In the genomic region with DNA sequence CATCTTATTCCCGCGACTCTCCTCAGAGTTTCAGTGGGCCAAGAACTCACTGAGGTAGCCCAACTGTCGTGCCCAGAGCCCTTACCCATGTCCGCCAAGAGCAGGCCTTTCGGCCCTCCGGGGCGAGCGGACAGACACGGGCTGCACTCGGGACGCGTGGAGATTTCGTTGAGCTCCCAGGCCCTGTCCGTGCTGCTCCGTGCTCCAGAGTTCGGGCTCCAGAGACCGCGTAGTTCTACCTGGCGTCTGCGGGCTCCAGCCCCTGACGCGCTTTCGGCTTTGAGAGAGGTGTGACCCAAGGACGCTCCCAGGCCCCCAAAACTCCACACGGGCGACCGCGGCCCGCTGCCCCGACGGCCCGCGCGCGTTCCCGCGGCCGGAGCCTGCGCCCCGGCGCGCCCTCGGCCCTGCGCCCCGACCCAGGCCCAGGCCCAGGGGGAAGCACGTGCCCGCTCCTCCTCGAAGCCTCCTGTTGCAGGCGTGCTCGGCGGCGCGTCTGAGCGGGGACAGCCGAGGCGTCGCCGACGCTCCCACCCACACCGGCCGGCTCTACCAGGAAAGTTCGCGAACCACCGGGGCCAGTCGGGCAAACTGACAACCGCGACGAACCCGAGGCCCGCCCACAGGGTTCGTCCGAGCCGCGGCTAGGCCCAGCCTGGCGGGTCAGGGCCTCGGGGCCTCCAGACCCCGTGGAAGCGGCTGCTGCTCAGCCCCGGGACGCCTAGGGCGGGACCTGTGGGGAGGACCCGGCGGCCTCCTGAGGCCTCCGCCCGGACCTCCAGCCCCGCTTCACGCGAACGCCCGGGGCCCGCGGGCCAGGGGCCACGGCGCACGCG, we compare ENCODE assay signal across 8 mouse cellular contexts. TPM values are rescaled to one million over a fixed set of nuclear protein-coding genes. Genes with fewer than 3 reads are reported as not detected.
A peak's percentile ranks its signal among the peaks of the same experiment; 100 is the strongest.
DNase-seq lines count a peak whose midpoint lies in the region; ATAC-seq and TF ChIP-seq lines count a peak whose summit lies in the region.

No protein-coding gene starts in this region.

- peaks cover 82% of the 10 kb centered on the region for H3K27me3 ChIP-seq in lung, postnatal 0 days (replicated peaks; ENCODE audit: insufficient read depth, low read length)
- H3K27me3 ChIP-seq in liver, embryonic 12.5 days (replicated peaks), result peaks cover 88% of the 10 kb centered on the region
- peaks cover 14% of the 10 kb centered on the region for H3K27me3 ChIP-seq in stomach, postnatal 0 days (ENCODE audit: control insufficient read depth, insufficient read depth, low read length)

- H3K27ac ChIP-seq in lung, postnatal 0 days (ENCODE audit: low read length), result no peak overlapping the region
- no peak overlapping the region for H3K27ac ChIP-seq in liver, embryonic 12.5 days
- no peak overlapping the region for H3K27ac ChIP-seq in stomach, postnatal 0 days (replicated peaks)

- H3K9me3 ChIP-seq in lung, postnatal 0 days (ENCODE audit: low read length), result no peaks in the 10 kb centered on the region; the same call in 1 of the 2 replicates
- H3K9me3 ChIP-seq in liver, embryonic 12.5 days (replicated peaks), result no peaks in the 10 kb centered on the region
- H3K9me3 ChIP-seq in stomach, postnatal 0 days (ENCODE audit: control insufficient read depth, low read length), result no peaks in the 10 kb centered on the region

- H3K9ac ChIP-seq in lung, postnatal 0 days (replicated peaks; ENCODE audit: low read depth), result no peak overlapping the region
- H3K9ac ChIP-seq in liver, embryonic 12.5 days, result no peak overlapping the region
- no peak overlapping the region for H3K9ac ChIP-seq in stomach, postnatal 0 days (ENCODE audit: low read length)

- no peaks in the 10 kb centered on the region for H3K4me1 ChIP-seq in lung, postnatal 0 days (ENCODE audit: insufficient read depth, low read depth, low read length)
- peaks cover 18% of the 10 kb centered on the region for H3K4me1 ChIP-seq in liver, embryonic 12.5 days
- H3K4me1 ChIP-seq in stomach, postnatal 0 days (replicated peaks; ENCODE audit: control insufficient read depth, insufficient read depth), result no peaks in the 10 kb centered on the region; the same call in 1 of the 2 replicates

- DNase-seq in adrenal gland, adult (ENCODE audit: inconsistent age in 2 of 2, low spot score in 1 of 2), result peak; percentile 7 to 28
- DNase-seq in adrenal gland, postnatal 4 days (ENCODE audit: low spot score in 2 of 2), result no peak
- DNase-seq in lung, postnatal 0 days (ENCODE audit: low spot score), result no peak
- DNase-seq in lung, postnatal 25 days (ENCODE audit: low spot score), result no peak
- DNase-seq in heart, postnatal 14 days, result peak; percentile 13 to 23
- DNase-seq in stomach, postnatal 0 days (ENCODE audit: low spot score), result peak; percentile 35
- no peak for DNase-seq in layer of hippocampus, adult 9-11 months

- ATAC-seq in lung, postnatal 0 days, result peak; percentile 37
- 0 out of 2 replicates have a peak, but pooled peaks have one; percentile 18 for ATAC-seq in liver, embryonic 12.5 days
- peak; percentile 41 for ATAC-seq in stomach, postnatal 0 days (ENCODE audit: low FRiP score, low TSS enrichment)

- TF ChIP-seq CTCF in lung, postnatal 0 days (IDR thresholded peaks at IDR 0.05), result no peak
- no peak for TF ChIP-seq CTCF in stomach, postnatal 0 days (IDR thresholded peaks at IDR 0.05; ENCODE audit: low read depth)

- no peak overlapping the region for H3K4me2 ChIP-seq in lung, postnatal 0 days (replicated peaks; ENCODE audit: low read depth, low read length)
- peak overlapping the region; percentile 31; the same call in 1 of the 2 replicates for H3K4me2 ChIP-seq in liver, embryonic 12.5 days
- H3K4me2 ChIP-seq in stomach, postnatal 0 days (replicated peaks; ENCODE audit: low read depth), result no peak overlapping the region; the same call in 1 of the 2 replicates

- H3K36me3 ChIP-seq in lung, postnatal 0 days (ENCODE audit: insufficient read depth, low read length), result no peaks in the 10 kb centered on the region
- no peaks in the 10 kb centered on the region for H3K36me3 ChIP-seq in liver, embryonic 12.5 days
- no peaks in the 10 kb centered on the region for H3K36me3 ChIP-seq in stomach, postnatal 0 days (ENCODE audit: control insufficient read depth, insufficient read depth, low read length)

- WGBS in lung, postnatal 0 days, result 3% methylated on average over 86 of the region's 96 CpGs
- 7% methylated on average over 94 of the region's 96 CpGs for WGBS in liver, embryonic 12.5 days (ENCODE audit: insufficient replicate concordance)
- 3% methylated on average over 77 of the region's 96 CpGs for WGBS in stomach, postnatal 0 days

- no peak for TF ChIP-seq EP300 in lung, postnatal 0 days (IDR thresholded peaks at IDR 0.05)
- TF ChIP-seq EP300 in stomach, postnatal 0 days (optimal IDR thresholded peaks at IDR 0.05), result no peak

- intact Hi-C loops in heart, postnatal 14 days (cut with DNase I), result no loop called here

- H3K4me3 ChIP-seq in lung, postnatal 0 days (ENCODE audit: low read depth, low read length), result no peak overlapping the region
- H3K4me3 ChIP-seq in liver, embryonic 12.5 days, result peak overlapping the region; percentile 7; the same call in 1 of the 2 replicates
- peak overlapping the region; percentile 8; the same call in 1 of the 2 replicates for H3K4me3 ChIP-seq in stomach, postnatal 0 days (ENCODE audit: low read depth, low read length)

RNA-seq across cellular contexts. Expression of gene Otx1, which starts 9.7 kb away (rescaled TPM):
- not detected for total RNA-seq in adrenal gland, postnatal 4 days (2021)
- polyA plus RNA-seq in lung, postnatal 0 days (2015; fragmentation: Nextera tagmentation; extraction: Ambion mirVana), result 0.20 and 0.21 TPM in 2 replicates
- under 1 TPM in 1 of 2 experiments, not detected in 1; 0.10 TPM for total RNA-seq in heart, postnatal 14 days (2021)
- not detected in 2 replicates for polyA plus RNA-seq in liver, embryonic 12.5 days (2016; fragmentation: Nextera tagmentation; extraction: Ambion mirVana)
- 0.02 TPM in 1 of 2 replicates, not detected in the other for polyA plus RNA-seq in stomach, postnatal 0 days (2015; fragmentation: Nextera tagmentation; extraction: Ambion mirVana)

Comparison
In these comparisons a context has a peak if more than half of its experiments do, and no peak if none do; other contexts are left out.
1. DNase-seq: peak in adrenal gland, adult (2 of 2), heart, postnatal 14 days (2 of 2) and stomach, postnatal 0 days (single experiment); none in adrenal gland, postnatal 4 days (0 of 2), lung, postnatal 0 days (single experiment), lung, postnatal 25 days (single experiment) and layer of hippocampus, adult 9-11 months (single experiment).
2. Peak in every context shown above with its lines, with median percentiles within 50 percentile points of each other: ATAC-seq.